Mouse (Mus musculus) liver, embryonic 14.5 days (tissue): ENCODE measurements around the gene Gm49601. TPM values are rescaled to one million over a fixed set of nuclear protein-coding genes. Genes with fewer than 3 reads are reported as not detected.

Experiments used
- ATAC-seq: fragments of 200-750 bp; cut with Nextera tagmentation; 2 replicates; pipeline ENCODE4 v1.8.0; 2017; ENCODE audit warnings: moderate number of reproducible peaks, mild to moderate bottlenecking, moderate library complexity; ENCODE audit not compliant: insufficient read depth
- DNase-seq, 3 experiments: peaks; one replicate each; pipeline ENCODE4 v3.0.0-alpha.2; 2012 to 2013; ENCODE audit warnings: low read depth in 3 of 3, low spot score in 3 of 3
- H3K27ac ChIP-seq: fragments of 300-500 bp; sonication (generic); 2 replicates; pipeline ENCODE4 v1.5.1; 2014; ENCODE audit warnings: moderate library complexity, mild to moderate bottlenecking, control low read depth, inconsistent platforms
- H3K27me3 ChIP-seq: fragments of 300-500 bp; sonication (generic); 2 replicates; pipeline ENCODE4 v1.6.1; 2014; ENCODE audit warnings: mild to moderate bottlenecking, low read length, moderate library complexity; ENCODE audit not compliant: control insufficient read depth, insufficient read depth
- H3K36me3 ChIP-seq: fragments of 300-500 bp; sonication (generic); replicated peaks from 2 replicates; pipeline ENCODE4 v1.6.1; 2014; ENCODE audit warnings: low read depth; ENCODE audit not compliant: control insufficient read depth, insufficient read depth
- H3K4me1 ChIP-seq, 2 experiments: fragments of 200-500 bp in 1 of 2; fragments of 300-500 bp in 1 of 2; sonication (generic) in 1 of 2; replicated peaks; 2 replicates each; pipeline ENCODE4 v1.6.1; 2012 to 2014; ENCODE audit warnings: antibody characterized with exemption in 1 of 2, inconsistent platforms in 1 of 2, low read length in 1 of 2; ENCODE audit not compliant: control insufficient read depth in 2 of 2, insufficient read depth in 2 of 2
- H3K4me2 ChIP-seq: fragments of 300-500 bp; sonication (generic); 2 replicates; pipeline ENCODE4 v1.6.1; 2014; ENCODE audit warnings: low read depth, mild to moderate bottlenecking, control low read depth, moderate library complexity
- H3K4me3 ChIP-seq, 2 experiments: fragments of 200-500 bp in 1 of 2; fragments of 300-500 bp in 1 of 2; sonication (generic) in 1 of 2; 2 replicates each; pipeline ENCODE4 v1.5.1; 2012 to 2014; ENCODE audit warnings: low read depth in 2 of 2, low read length in 2 of 2, mild to moderate bottlenecking in 2 of 2, control low read depth in 1 of 2, inconsistent platforms in 1 of 2, moderate library complexity in 1 of 2; ENCODE audit not compliant: insufficient read depth in 1 of 2
- H3K9ac ChIP-seq: fragments of 300-500 bp; sonication (generic); replicated peaks from 2 replicates; pipeline ENCODE4 v1.6.1; 2014; ENCODE audit warnings: mild to moderate bottlenecking, control low read depth, moderate library complexity
- H3K9me3 ChIP-seq: fragments of 300-500 bp; sonication (generic); 2 replicates; pipeline ENCODE4 v1.6.1; 2016; ENCODE audit warnings: low read length, mixed read lengths; ENCODE audit not compliant: control insufficient read depth
- CTCF ChIP-seq: IDR thresholded peaks from 2 replicates; pipeline ENCODE4 v1.5.1; 2016; ENCODE audit warnings: antibody characterized with exemption, low read depth, control low read depth
- EP300 ChIP-seq: IDR thresholded peaks from 2 replicates; pipeline ENCODE4 v1.6.1; 2016; ENCODE audit warnings: antibody characterized with exemption, low read depth
- whole genome bisulfite sequencing: fragments of 180-500 bp; shearing (Covaris S2); extraction: QIAGEN DNeasy Blood & Tissue Kit; methylation state at CpG from one replicate; pipeline ENCODE4 v1.1.7; 2014; ENCODE audit not compliant: insufficient replicate concordance; 5-methylcytosine and 5-hydroxymethylcytosine counted together
- polyA plus RNA-seq, 2 experiments: library from polyadenylated mRNA; depleted of rRNA in 1 of 2; stranded (reverse) in 1 of 2; unstranded in 1 of 2; fragments of >200 nt; fragmentation: Nextera tagmentation in 1 of 2; extraction: Ambion mirVana in 1 of 2; gene quantifications; 2 replicates each; pipeline versions ENCODE4 v1.2.1 to v1.2.3; 2012 to 2014

The Gm49601 gene
- polyA plus RNA-seq, 2 experiments: 0.54 TPM; not detected in 1

GRCm38 (mm10) chr16:18582426-18583148, 43.6 kb downstream of the Gm49601 start:
- 0 out of 4 replicates have a peak overlapping the region, but pooled peaks of 1 of the 2 experiments have one; percentile 1 for H3K4me3 ChIP-seq
- no peaks in the 10 kb centered on the region for H3K9me3 ChIP-seq
- H3K9ac ChIP-seq: no peak overlapping the region
- TF ChIP-seq EP300 (no peak), CTCF (no peak)
- H3K4me2 ChIP-seq: no peak overlapping the region; the same call in 1 of the 2 replicates
- whole genome bisulfite sequencing: 1% methylated on average over 65 of the region's 67 CpGs
- DNase-seq (no peak), ATAC-seq (no peak)
- H3K27ac ChIP-seq: no peak overlapping the region
- no peaks in the 10 kb centered on the region for H3K4me1 ChIP-seq
- H3K27me3 ChIP-seq: peaks cover 86% of the 10 kb centered on the region
- H3K36me3 ChIP-seq: no peaks in the 10 kb centered on the region

GRCm38 (mm10) chr16:18581623-18582205, 44.5 kb downstream of the Gm49601 start:
- WGBS: under 1% methylated on average over 62 of the region's 66 CpGs
- no peak for ATAC-seq
- Histone ChIP-seq H3K9ac (no peak overlapping the region), H3K27me3 (peaks cover 77% of the 10 kb centered on the region), H3K9me3 (no peaks in the 10 kb centered on the region), H3K4me2 (peak overlapping the region; percentile 33), H3K36me3 (no peaks in the 10 kb centered on the region), H3K27ac (no peak overlapping the region), H3K4me3 (peak overlapping the region in 1 of 2 experiments; percentile 1; a peak in 1 of 4 replicates), H3K4me1 (no peaks in the 10 kb centered on the region)
- TF ChIP-seq CTCF (no peak), EP300 (no peak)
- DNase-seq: no peak

GRCm38 (mm10) chr16:18581050-18581622, 45.1 kb downstream of the Gm49601 start:
- 6% methylated on average over 21 of the region's 21 CpGs for WGBS
- Histone ChIP-seq H3K4me3 (no peak overlapping the region; a peak in 1 of 4 replicates), H3K27me3 (peaks cover 72% of the 10 kb centered on the region), H3K9me3 (no peaks in the 10 kb centered on the region), H3K36me3 (no peaks in the 10 kb centered on the region), H3K9ac (no peak overlapping the region), H3K27ac (no peak overlapping the region), H3K4me2 (peak overlapping the region; percentile 33), H3K4me1 (no peaks in the 10 kb centered on the region)
- no peak for TF ChIP-seq CTCF
- no peak for TF ChIP-seq EP300
- no peak for ATAC-seq
- DNase-seq: no peak

- ATAC-seq: no peak
- TF ChIP-seq EP300: no peak
- no peak for TF ChIP-seq CTCF
- H3K27me3 ChIP-seq: peaks cover 64% of the 10 kb centered on the region
Measured at GRCm38 (mm10) chr16:18580389-18580788, 45.8 kb downstream of the Gm49601 start.

GRCm38 (mm10) chr16:18577599-18578160, 48.5 kb downstream of the Gm49601 start:
- H3K4me3 ChIP-seq: no peak overlapping the region
- H3K9ac ChIP-seq: no peak overlapping the region
- no peaks in the 10 kb centered on the region for H3K36me3 ChIP-seq
- 24% methylated on average over 5 of the region's 5 CpGs for WGBS
- TF ChIP-seq EP300 (no peak), CTCF (no peak)
- DNase-seq (no peak), ATAC-seq (no peak)
- no peak overlapping the region for H3K27ac ChIP-seq
- H3K27me3 ChIP-seq: peaks cover 37% of the 10 kb centered on the region
- H3K4me1 ChIP-seq: no peaks in the 10 kb centered on the region
- H3K9me3 ChIP-seq: no peaks in the 10 kb centered on the region
- no peak overlapping the region for H3K4me2 ChIP-seq

More at GRCm38 (mm10) chr16:18580389-18580788, 45.8 kb downstream of the Gm49601 start:
- Histone ChIP-seq H3K27ac (no peak overlapping the region), H3K4me3 (no peak overlapping the region), H3K4me2 (no peak overlapping the region), H3K9ac (no peak overlapping the region), H3K36me3 (no peaks in the 10 kb centered on the region), H3K4me1 (no peaks in the 10 kb centered on the region), H3K9me3 (no peaks in the 10 kb centered on the region)
- DNase-seq: no peak
- WGBS: 29% methylated on average over 2 of the region's 2 CpGs
